Mouse (Mus musculus): ENCODE data around the gene Defa20.
"Not testable (repeated sequence)": the region's sequence is repeated elsewhere in the genome, so short reads cannot be mapped to it uniquely, and the experiment has no call there.

GRCm38 (mm10) chr8:21528732-21529131 is 19.7 kb downstream of the Defa20 start, which contains the start of gene Defa32:
- TF ChIP-seq EP300, CTCF (IDR thresholded peaks at IDR 0.05): not testable (repeated sequence)
